Mouse (Mus musculus) embryonic fibroblast, embryonic 13.5 days (primary cell): Measurements from ENCODE around the gene Dph3. TPM values are rescaled to one million over a fixed set of nuclear protein-coding genes. Genes with fewer than 3 reads are reported as not detected.
"Not testable (repeated sequence)": the region's sequence is repeated elsewhere in the genome, so short reads cannot be mapped to it uniquely, and the experiment has no call there.

Source experiments
- H3K27ac ChIP-seq: 2 replicates; pipeline ENCODE4 v1.5.1; 2012; ENCODE audit warnings: low read length, control low read depth, inconsistent platforms; ENCODE audit not compliant: insufficient read depth
- H3K4me1 ChIP-seq: 2 replicates; pipeline ENCODE4 v1.6.1; 2011; ENCODE audit warnings: low read length; ENCODE audit not compliant: control insufficient read depth, insufficient read depth
- H3K4me3 ChIP-seq: 2 replicates; pipeline ENCODE4 v1.5.1; 2011; ENCODE audit warnings: mild to moderate bottlenecking, control low read depth, low read length; ENCODE audit not compliant: insufficient read depth
- CTCF ChIP-seq: IDR thresholded peaks from 2 replicates; pipeline ENCODE4 v1.5.1; 2011; ENCODE audit warnings: mild to moderate bottlenecking, control low read depth, low read length, moderate library complexity, borderline replicate concordance; ENCODE audit not compliant: insufficient read depth
- POLR2A ChIP-seq: IDR thresholded peaks from 2 replicates; pipeline ENCODE4 v1.6.1; 2011; ENCODE audit warnings: low read depth, mild to moderate bottlenecking, control low read depth, low read length, moderate library complexity
- polyA plus RNA-seq: library from polyadenylated mRNA; stranded (reverse); fragments of >200 nt; gene quantifications from 2 replicates; pipeline ENCODE4 v1.2.4, GENCODE M21; 2011; ENCODE audit warnings: low read depth; ENCODE audit not compliant: missing spikeins, insufficient read length

The Dph3 gene
- polyA plus RNA-seq = 52.0 and 58.6 TPM in 2 replicates

GRCm38 (mm10) chr14:32085486-32086201, at the start of gene Dph3:
TSS of gene Dph3 (minus strand) at chr14:32085729.
- TF ChIP-seq POLR2A (peak; percentile 74), CTCF (no peak)
- Histone ChIP-seq H3K27ac (peak within 1 kb of the TSS; percentile 85), H3K4me1 (peaks cover 2% of the 10 kb centered on the region; the same call in 1 of the 2 replicates), H3K4me3 (peak within 1 kb of the TSS; percentile 87)

DNA sequence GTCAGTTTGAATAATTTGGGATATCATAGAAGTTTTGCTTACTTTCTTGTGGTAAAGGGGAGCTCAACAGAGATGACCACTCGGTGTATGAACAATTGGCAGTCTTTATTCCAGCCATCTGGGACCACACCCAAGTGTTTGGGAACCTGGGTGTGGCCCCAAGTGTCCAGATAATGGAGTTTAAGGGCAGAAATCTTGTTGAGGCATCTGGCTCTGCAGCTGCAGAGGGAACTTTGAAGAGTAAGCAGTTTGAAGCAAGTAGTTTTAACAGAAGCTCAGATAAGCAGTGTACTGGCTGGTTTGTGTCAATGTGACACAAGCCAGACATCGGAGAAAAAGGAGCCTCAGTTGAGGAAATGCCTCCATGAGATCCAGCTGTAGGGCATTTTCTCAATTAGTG, 48.8 kb upstream of the Dph3 start:
- TF ChIP-seq CTCF (no peak), POLR2A (no peak)

GRCm38 (mm10) chr14:32131836-32132235, 46.3 kb upstream of the Dph3 start:
- TF ChIP-seq CTCF (no peak), POLR2A (no peak)
- Histone ChIP-seq H3K4me1 (no peaks in the 10 kb centered on the region), H3K4me3 (no peak overlapping the region), H3K27ac (no peak overlapping the region)

More for the DNA sequence above, 48.8 kb upstream of the Dph3 start:
- Histone ChIP-seq H3K4me3 (no peak overlapping the region), H3K27ac (no peak overlapping the region), H3K4me1 (no peaks in the 10 kb centered on the region)

- Histone ChIP-seq H3K4me3 (no peak overlapping the region), H3K27ac (no peak overlapping the region), H3K4me1 (no peaks in the 10 kb centered on the region)
- TF ChIP-seq CTCF (no peak), POLR2A (no peak)
Measured at GRCm38 (mm10) chr14:32128409-32128808, 42.9 kb upstream of the Dph3 start.

- not testable (repeated sequence) for H3K4me3 ChIP-seq, H3K27ac ChIP-seq, H3K4me1 ChIP-seq
Measured at GRCm38 (mm10) chr14:32125256-32125655, 39.7 kb upstream of the Dph3 start.

- Histone ChIP-seq H3K4me1 (no peaks in the 10 kb centered on the region), H3K4me3 (no peak overlapping the region), H3K27ac (no peak overlapping the region)
- TF ChIP-seq CTCF (no peak), POLR2A (no peak)
Measured at GRCm38 (mm10) chr14:32124261-32124660, 38.7 kb upstream of the Dph3 start.

DNA sequence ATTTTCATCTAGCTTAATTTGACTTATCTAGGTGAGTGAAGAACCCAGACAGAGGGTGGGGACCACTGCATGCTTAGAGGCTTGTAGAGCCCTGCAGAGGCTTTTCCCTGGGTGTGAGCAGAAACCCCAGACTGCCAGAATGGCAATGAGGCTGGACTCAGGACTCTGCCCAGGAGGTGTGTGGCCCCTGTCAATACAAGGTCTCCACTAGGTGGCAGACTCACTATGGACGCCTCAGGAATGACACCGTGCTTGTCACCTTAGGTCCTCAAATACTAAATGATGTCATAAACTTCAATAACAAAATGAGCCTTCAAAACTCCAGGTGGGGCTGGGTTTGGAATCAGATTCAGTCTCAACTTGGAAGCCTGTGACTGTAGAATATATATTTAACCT, 36.4 kb upstream of the Dph3 start:
- Histone ChIP-seq H3K4me1 (no peaks in the 10 kb centered on the region), H3K27ac (no peak overlapping the region), H3K4me3 (no peak overlapping the region)
- TF ChIP-seq CTCF (peak; percentile 30; the same call in 1 of the 2 replicates), POLR2A (no peak)

DNA sequence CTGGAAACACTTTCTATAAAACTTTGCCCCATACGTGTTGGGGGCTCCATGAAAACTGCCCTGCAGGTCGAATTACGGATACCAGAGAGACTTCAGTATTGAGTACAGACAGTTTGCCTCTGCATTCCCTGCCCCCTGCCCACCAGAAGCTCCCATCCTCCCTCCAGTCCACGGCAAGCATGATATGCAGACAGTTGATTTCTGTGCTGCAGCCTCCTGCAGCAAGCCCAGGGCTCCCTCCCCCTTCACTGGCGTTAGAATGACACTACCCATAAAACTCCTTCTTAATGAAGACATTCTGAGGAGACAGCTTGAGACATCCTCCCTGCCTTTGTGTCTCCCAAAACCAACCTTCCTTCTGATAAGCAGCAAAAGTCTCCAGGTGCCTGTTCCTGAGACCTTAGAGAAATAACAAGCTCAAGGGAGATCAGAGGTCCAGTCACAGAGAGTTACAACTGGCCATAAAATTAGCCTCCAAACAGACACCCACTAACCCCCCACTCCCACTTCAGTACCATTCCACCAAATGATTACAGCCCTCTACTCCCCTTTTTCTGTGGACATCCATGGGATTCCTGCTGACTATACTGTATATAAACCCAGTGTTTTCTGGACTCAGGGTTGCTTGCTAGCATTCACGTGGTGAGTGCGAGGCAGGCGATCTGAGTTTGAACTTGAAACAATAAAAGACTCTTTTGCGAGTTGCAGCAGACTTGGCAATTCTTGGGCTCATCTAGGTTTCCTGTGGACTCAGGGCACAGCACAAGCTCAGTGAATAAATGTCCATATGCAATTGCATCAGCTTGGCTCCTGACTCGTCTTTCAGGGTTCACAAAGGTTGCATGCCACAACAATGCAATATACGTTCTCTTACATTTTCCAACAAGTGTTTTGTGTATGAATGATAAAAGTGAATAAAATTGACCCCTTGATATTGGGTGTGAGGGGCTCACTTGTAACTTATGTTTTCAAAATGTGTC, 35.7 kb upstream of the Dph3 start:
- H3K4me3 ChIP-seq = no peak overlapping the region
- H3K27ac ChIP-seq = no peak overlapping the region
- H3K4me1 ChIP-seq = no peaks in the 10 kb centered on the region
- TF ChIP-seq POLR2A = no peak
- no peak for TF ChIP-seq CTCF

GRCm38 (mm10) chr14:32112124-32112523, 26.6 kb upstream of the Dph3 start:
- H3K4me3 ChIP-seq, H3K4me1 ChIP-seq: not testable (repeated sequence)

GRCm38 (mm10) chr14:32106911-32107310, 21.4 kb upstream of the Dph3 start:
- H3K4me1 ChIP-seq = no peaks in the 10 kb centered on the region
- TF ChIP-seq POLR2A (no peak), CTCF (no peak)
- no peak overlapping the region for H3K4me3 ChIP-seq
- H3K27ac ChIP-seq = no peak overlapping the region

More at GRCm38 (mm10) chr14:32112124-32112523, 26.6 kb upstream of the Dph3 start:
- not testable (repeated sequence) for H3K27ac ChIP-seq

DNA sequence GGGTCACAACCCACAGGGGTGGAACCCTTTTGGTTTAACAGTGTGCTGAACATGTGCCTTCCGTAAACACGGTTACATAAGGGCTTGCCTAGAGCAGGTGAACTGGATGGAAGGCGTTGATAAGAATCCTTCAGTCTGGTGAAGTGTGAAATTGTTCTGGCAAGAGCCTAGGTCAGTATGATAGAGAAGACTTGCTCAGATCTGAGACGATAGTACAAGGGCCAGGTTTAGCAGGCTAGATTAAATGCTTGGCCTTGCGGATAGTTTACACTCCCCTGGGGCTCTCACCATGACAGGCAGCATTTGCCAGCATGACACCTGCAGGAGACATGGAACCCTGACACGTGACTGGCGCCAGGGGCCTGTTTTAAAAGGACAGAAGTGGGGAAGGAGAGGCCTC, 20.1 kb upstream of the Dph3 start:
- no peak overlapping the region for H3K4me3 ChIP-seq
- TF ChIP-seq CTCF (no peak), POLR2A (no peak)
- no peaks in the 10 kb centered on the region for H3K4me1 ChIP-seq
- H3K27ac ChIP-seq = no peak overlapping the region
